Mouse (Mus musculus) intestine, embryonic 14.5 days (tissue): ENCODE measurements at regions not wholly inside any gene's neighbourhood (a gene's known extent, or its start where the extent isn't known, plus 50 kb on each side); places are given as distances from the start of the nearest gene placed in this dataset. TPM values are rescaled to one million over a fixed set of nuclear protein-coding genes. Genes with fewer than 3 reads are reported as not detected.

ENCODE experiments used
- ATAC-seq: fragments of 200-750 bp; cut with Nextera tagmentation; replicated peaks from 2 replicates; pipeline ENCODE4 v1.8.0; 2017; ENCODE audit warnings: low read depth, moderate number of reproducible peaks, moderate TSS enrichment, moderate library complexity; ENCODE audit not compliant: low FRiP score, low TSS enrichment
- DNase-seq: peaks from one replicate; pipeline ENCODE4 v3.0.0-alpha.2; 2018; ENCODE audit warnings: low spot score
- H3K27ac ChIP-seq: fragments of 300-500 bp; sonication (generic); 2 replicates; pipeline ENCODE4 v1.5.1; 2014; ENCODE audit warnings: low read depth, mild to moderate bottlenecking, control low read depth
- H3K27me3 ChIP-seq: fragments of 300-500 bp; sonication (generic); replicated peaks from 2 replicates; pipeline ENCODE4 v1.6.1; 2014; ENCODE audit warnings: low read length, control low read depth; ENCODE audit not compliant: control insufficient read depth, insufficient read depth
- H3K36me3 ChIP-seq: fragments of 300-500 bp; sonication (generic); 2 replicates; pipeline ENCODE4 v1.6.1; 2014; ENCODE audit warnings: low read length, control low read depth; ENCODE audit not compliant: control insufficient read depth, insufficient read depth
- H3K4me1 ChIP-seq: fragments of 300-500 bp; sonication (generic); replicated peaks from 2 replicates; pipeline ENCODE4 v1.6.1; 2014; ENCODE audit warnings: low read length, control low read depth, mixed read lengths; ENCODE audit not compliant: control insufficient read depth, insufficient read depth
- H3K4me2 ChIP-seq: fragments of 300-500 bp; sonication (generic); 2 replicates; pipeline ENCODE4 v1.6.1; 2014; ENCODE audit warnings: low read length
- H3K4me3 ChIP-seq: fragments of 300-500 bp; sonication (generic); 2 replicates; pipeline ENCODE4 v1.5.1; 2014; ENCODE audit warnings: low read depth, low read length, control low read depth, mixed read lengths
- H3K9ac ChIP-seq: fragments of 300-500 bp; sonication (generic); 2 replicates; pipeline ENCODE4 v1.6.1; 2014; ENCODE audit warnings: mild to moderate bottlenecking, low read length
- H3K9me3 ChIP-seq: fragments of 300-500 bp; sonication (generic); 2 replicates; pipeline ENCODE4 v1.6.1; 2016; ENCODE audit warnings: low read length, control low read depth; ENCODE audit not compliant: control insufficient read depth
- WGBS: fragments of 180-500 bp; shearing (Covaris S2); extraction: QIAGEN DNeasy Blood & Tissue Kit; methylation state at CpG from one replicate; pipeline ENCODE4 v1.1.7; 2014; 5-methylcytosine and 5-hydroxymethylcytosine counted together
- microRNA-seq: library from miRNA; unstranded; fragments of <30 nt; microRNA quantifications from one replicate; pipeline ENCODE4, GENCODE M21; 2016

DNA sequence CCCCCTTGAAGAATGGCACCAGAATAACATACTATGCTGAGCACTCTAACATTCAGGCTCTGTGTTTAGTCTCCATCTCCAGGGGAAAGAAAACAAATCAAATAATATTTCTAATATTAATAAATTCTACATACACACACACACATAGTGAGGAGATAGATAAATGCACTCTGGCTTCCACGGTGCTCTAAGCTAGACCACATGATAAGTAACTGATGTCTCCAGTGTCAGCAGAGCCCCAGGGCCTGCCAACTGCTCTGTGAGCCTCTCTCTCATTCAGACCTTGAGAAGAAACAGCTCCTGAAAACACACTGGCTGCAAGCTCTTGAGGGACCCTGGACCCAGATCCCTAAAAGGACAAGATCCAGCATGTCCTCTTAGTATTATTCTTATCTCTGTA is 56.9 kb upstream of the H2afz start:
- Histone ChIP-seq H3K27ac (no peak overlapping the region), H3K4me3 (no peak overlapping the region), H3K4me2 (no peak overlapping the region), H3K9me3 (no peaks in the 10 kb centered on the region), H3K27me3 (no peaks in the 10 kb centered on the region), H3K9ac (no peak overlapping the region), H3K36me3 (no peaks in the 10 kb centered on the region), H3K4me1 (no peaks in the 10 kb centered on the region)
- WGBS = 24% methylated on average over 1 of the region's 1 CpGs
- ATAC-seq (no peak), DNase-seq (no peak)

DNA sequence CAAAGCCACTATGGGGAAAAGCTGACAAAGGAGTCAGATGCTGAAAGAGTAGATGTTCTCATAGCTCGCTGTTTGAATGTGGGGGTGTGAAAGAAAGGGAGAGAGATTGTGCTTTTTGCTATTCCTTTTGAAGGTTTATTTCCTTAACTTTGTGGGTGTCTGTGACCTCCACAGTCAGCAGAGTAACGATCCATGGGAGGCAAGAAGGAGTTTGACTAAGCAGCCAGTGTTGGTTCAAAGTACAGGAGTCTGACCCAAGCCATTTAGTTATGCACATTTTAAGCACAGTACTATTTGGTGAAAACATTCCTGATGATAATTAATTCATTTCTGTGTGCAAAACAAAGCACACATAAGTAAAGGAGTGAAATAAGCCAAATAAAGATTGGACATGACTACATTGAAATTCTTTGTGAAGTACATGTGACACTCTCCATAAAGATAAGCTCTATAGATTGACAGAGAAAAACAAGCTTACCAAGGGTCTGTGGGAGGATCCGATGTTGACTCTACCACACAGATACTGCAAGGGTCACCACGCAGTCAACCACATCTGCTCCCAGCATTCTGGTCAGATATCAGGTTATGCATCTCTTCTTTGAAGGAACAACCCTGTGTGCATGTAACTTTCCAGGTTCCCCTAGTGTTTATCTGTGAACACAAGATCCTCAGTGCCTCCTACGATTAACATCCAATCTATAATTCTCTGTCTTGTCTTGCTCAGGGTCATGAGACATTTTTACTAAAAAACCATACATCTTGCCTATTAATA is 56.2 kb upstream of the H2afz start:
- Histone ChIP-seq H3K4me1 (no peaks in the 10 kb centered on the region), H3K4me2 (no peak overlapping the region), H3K9me3 (no peaks in the 10 kb centered on the region), H3K36me3 (no peaks in the 10 kb centered on the region), H3K27ac (no peak overlapping the region), H3K9ac (no peak overlapping the region), H3K4me3 (no peak overlapping the region), H3K27me3 (no peaks in the 10 kb centered on the region)
- WGBS = 51% methylated on average over 5 of the region's 5 CpGs
- no peak for ATAC-seq
- no peak for DNase-seq

DNA sequence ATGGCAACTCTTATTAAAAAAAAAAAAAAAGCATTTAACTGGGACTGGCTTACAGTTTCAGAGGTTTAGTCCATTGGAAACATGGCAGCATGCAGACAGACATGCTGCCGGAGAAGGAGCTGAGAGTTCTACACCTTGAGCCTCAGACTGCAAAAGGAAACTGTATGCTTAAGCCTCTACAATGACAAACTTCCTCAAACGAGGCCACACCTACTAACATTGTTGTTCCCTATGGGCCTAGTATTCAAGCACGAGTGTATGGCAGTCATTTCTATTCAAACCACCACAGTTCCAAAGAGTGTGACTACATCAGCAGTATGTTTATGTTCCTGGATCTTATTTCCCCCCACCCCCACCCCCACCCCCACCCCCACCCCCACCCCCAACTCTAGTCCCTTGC is 54.2 kb upstream of the H2afz start:
- no peak overlapping the region for H3K4me2 ChIP-seq

More for the DNA sequence above, 54.2 kb upstream of the H2afz start:
- no peak for ATAC-seq
- no peak for DNase-seq
- no peaks in the 10 kb centered on the region for H3K36me3 ChIP-seq
- no peaks in the 10 kb centered on the region for H3K9me3 ChIP-seq
- H3K4me3 ChIP-seq = no peak overlapping the region
- no peak overlapping the region for H3K9ac ChIP-seq
- 72% methylated on average over 3 of the region's 3 CpGs for WGBS
- H3K27me3 ChIP-seq = no peaks in the 10 kb centered on the region
- no peaks in the 10 kb centered on the region for H3K4me1 ChIP-seq
- H3K27ac ChIP-seq = no peak overlapping the region

Small RNA genes lying in the stretch of these regions (microRNA-seq; reads per million reads assigned to microRNA genes)
- not detected for gene Mir6380
